In the genomic region with DNA sequence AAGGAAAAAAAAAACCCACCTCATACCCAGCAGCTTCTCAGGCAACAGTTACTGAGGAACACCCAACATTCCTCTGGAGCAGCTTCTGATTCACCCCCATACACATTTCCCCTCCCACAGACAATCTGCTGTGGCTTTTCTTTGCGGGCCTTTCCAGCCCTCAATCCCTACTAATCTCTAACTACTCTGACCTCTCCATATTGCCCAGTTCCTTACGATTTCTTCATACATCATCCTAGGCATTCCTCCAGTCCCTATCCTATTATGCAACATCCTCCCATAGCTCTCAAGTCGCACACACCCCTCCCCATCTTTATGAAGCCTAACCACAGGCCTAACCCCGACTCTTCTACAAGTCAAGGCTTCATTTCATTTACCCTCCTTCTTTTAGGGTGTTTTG, we compare ENCODE assay signal across 8 mouse cellular contexts. TPM values are rescaled to one million over a fixed set of nuclear protein-coding genes. Genes with fewer than 3 reads are reported as not detected.
DNase-seq lines count a peak whose midpoint lies in the region; ATAC-seq and TF ChIP-seq lines count a peak whose summit lies in the region.

No protein-coding gene starts in this region.

- ATAC-seq in lung, embryonic 14.5 days (ENCODE audit: insufficient read depth): no peak
- ATAC-seq in embryonic facial prominence, embryonic 12.5 days (ENCODE audit: insufficient number of reproducible peaks, insufficient read depth, low FRiP score, low TSS enrichment): no peak
- no peak for ATAC-seq in intestine, embryonic 14.5 days (replicated peaks; ENCODE audit: low FRiP score, low TSS enrichment, low read depth)
- ATAC-seq in midbrain, embryonic 16.5 days: no peak

- 33% methylated on average over 4 of the region's 4 CpGs for WGBS in lung, embryonic 14.5 days
- WGBS in embryonic facial prominence, embryonic 12.5 days: 69% methylated on average over 4 of the region's 4 CpGs
- 47% methylated on average over 4 of the region's 4 CpGs for WGBS in intestine, embryonic 14.5 days
- 78% methylated on average over 4 of the region's 4 CpGs for WGBS in midbrain, embryonic 16.5 days

- peak overlapping the region; percentile 83 for H3K9ac ChIP-seq in lung, embryonic 14.5 days
- H3K9ac ChIP-seq in embryonic facial prominence, embryonic 12.5 days: peak overlapping the region; percentile 94
- peak overlapping the region; percentile 80 for H3K9ac ChIP-seq in intestine, embryonic 14.5 days (ENCODE audit: low read length)
- H3K9ac ChIP-seq in midbrain, embryonic 16.5 days (ENCODE audit: low read depth, low read length): peak overlapping the region; percentile 82; the same call in 1 of the 2 replicates

- H3K36me3 ChIP-seq in lung, embryonic 14.5 days (ENCODE audit: insufficient read depth): peaks cover 4% of the 10 kb centered on the region
- H3K36me3 ChIP-seq in embryonic facial prominence, embryonic 12.5 days: no peaks in the 10 kb centered on the region
- H3K36me3 ChIP-seq in intestine, embryonic 14.5 days (ENCODE audit: control insufficient read depth, insufficient read depth, low read length): peaks cover 10% of the 10 kb centered on the region; the same call in 1 of the 2 replicates
- no peaks in the 10 kb centered on the region for H3K36me3 ChIP-seq in midbrain, embryonic 16.5 days (ENCODE audit: control insufficient read depth, insufficient read depth, low read length)

- no peaks in the 10 kb centered on the region for H3K27me3 ChIP-seq in lung, embryonic 14.5 days (ENCODE audit: insufficient read depth, low read length)
- no peaks in the 10 kb centered on the region for H3K27me3 ChIP-seq in embryonic facial prominence, embryonic 12.5 days
- no peaks in the 10 kb centered on the region for H3K27me3 ChIP-seq in intestine, embryonic 14.5 days (replicated peaks; ENCODE audit: control insufficient read depth, insufficient read depth, low read length)
- H3K27me3 ChIP-seq in midbrain, embryonic 16.5 days (ENCODE audit: control insufficient read depth, insufficient read depth, low read depth, low read length): no peaks in the 10 kb centered on the region

- TF ChIP-seq CTCF in lung, embryonic 14.5 days (IDR thresholded peaks at IDR 0.05; ENCODE audit: low read depth): no peak

- peak overlapping the region; percentile 79 for H3K4me2 ChIP-seq in lung, embryonic 14.5 days
- H3K4me2 ChIP-seq in embryonic facial prominence, embryonic 12.5 days (replicated peaks): peak overlapping the region; percentile 76
- H3K4me2 ChIP-seq in intestine, embryonic 14.5 days (ENCODE audit: low read length): peak overlapping the region; percentile 84
- peak overlapping the region; percentile 60 for H3K4me2 ChIP-seq in midbrain, embryonic 16.5 days (ENCODE audit: low read length)

- no peaks in the 10 kb centered on the region for H3K4me1 ChIP-seq in lung, embryonic 14.5 days (ENCODE audit: insufficient read depth)
- H3K4me1 ChIP-seq in embryonic facial prominence, embryonic 12.5 days: peaks cover 10% of the 10 kb centered on the region; the same call in 1 of the 2 replicates
- H3K4me1 ChIP-seq in intestine, embryonic 14.5 days (replicated peaks; ENCODE audit: control insufficient read depth, insufficient read depth, low read length): peaks cover 10% of the 10 kb centered on the region
- H3K4me1 ChIP-seq in midbrain, embryonic 16.5 days (ENCODE audit: control insufficient read depth, insufficient read depth, low read length): peaks cover 18% of the 10 kb centered on the region

- no peak for DNase-seq in lung, embryonic 14.5 days
- no peak for DNase-seq in lung, postnatal 36 days
- no peak for DNase-seq in intestine, embryonic 14.5 days (ENCODE audit: low spot score)
- DNase-seq in cerebellum, adult 9-11 months: no peak
- DNase-seq in urinary bladder, adult 2 months (ENCODE audit: low spot score): no peak
- no peak for DNase-seq in ovary, adult 18-20 months (ENCODE audit: low spot score)

- H3K4me3 ChIP-seq in lung, embryonic 14.5 days (ENCODE audit: low read depth, low read length): peak overlapping the region; percentile 74
- H3K4me3 ChIP-seq in embryonic facial prominence, embryonic 12.5 days: peak overlapping the region; percentile 98
- H3K4me3 ChIP-seq in intestine, embryonic 14.5 days (ENCODE audit: low read depth, low read length): peak overlapping the region; percentile 85
- peak overlapping the region; percentile 65 for H3K4me3 ChIP-seq in midbrain, embryonic 16.5 days (ENCODE audit: low read depth, low read length)

- no peaks in the 10 kb centered on the region for H3K9me3 ChIP-seq in lung, embryonic 14.5 days (ENCODE audit: low read depth, low read length)
- H3K9me3 ChIP-seq in embryonic facial prominence, embryonic 12.5 days: no peaks in the 10 kb centered on the region
- no peaks in the 10 kb centered on the region for H3K9me3 ChIP-seq in intestine, embryonic 14.5 days (ENCODE audit: control insufficient read depth, low read length)
- no peaks in the 10 kb centered on the region for H3K9me3 ChIP-seq in midbrain, embryonic 16.5 days (replicated peaks; ENCODE audit: control insufficient read depth, low read length, poor library complexity, severe bottlenecking)

- H3K27ac ChIP-seq in lung, embryonic 14.5 days (ENCODE audit: low read depth): no peak overlapping the region
- no peak overlapping the region for H3K27ac ChIP-seq in embryonic facial prominence, embryonic 12.5 days
- no peak overlapping the region for H3K27ac ChIP-seq in intestine, embryonic 14.5 days (ENCODE audit: low read depth)
- H3K27ac ChIP-seq in midbrain, embryonic 16.5 days (ENCODE audit: low read length): no peak overlapping the region

RNA-seq across cellular contexts. Expression of a gene that starts 1.6 kb away (rescaled TPM):
- polyA plus RNA-seq in lung, embryonic 14.5 days (2014; fragmentation: Nextera tagmentation; extraction: Ambion mirVana): 12.2 and 13.6 TPM in 2 replicates
- 24.4 and 24.9 TPM in 2 replicates for polyA plus RNA-seq in embryonic facial prominence, embryonic 12.5 days (2016; fragmentation: Nextera tagmentation; extraction: Ambion mirVana)
- 12.5 and 16.0 TPM in 2 replicates for polyA plus RNA-seq in intestine, embryonic 14.5 days (2014; fragmentation: Nextera tagmentation; extraction: Ambion mirVana)
- 15.0 and 17.0 TPM in 2 replicates for polyA plus RNA-seq in midbrain, embryonic 16.5 days (2015; fragmentation: Nextera tagmentation; extraction: Ambion mirVana)
- polyA plus RNA-seq in urinary bladder, adult 2 months (2012; rRNA removed): 27.2 and 28.2 TPM in 2 replicates

RNA-seq across cellular contexts. Expression of a gene that starts 5.7 kb away (rescaled TPM):
- polyA plus RNA-seq in lung, embryonic 14.5 days (2014; fragmentation: Nextera tagmentation; extraction: Ambion mirVana): 167 and 170 TPM in 2 replicates
- 221 and 227 TPM in 2 replicates for polyA plus RNA-seq in embryonic facial prominence, embryonic 12.5 days (2016; fragmentation: Nextera tagmentation; extraction: Ambion mirVana)
- polyA plus RNA-seq in intestine, embryonic 14.5 days (2014; fragmentation: Nextera tagmentation; extraction: Ambion mirVana): 143 and 149 TPM in 2 replicates
- 170 and 184 TPM in 2 replicates for polyA plus RNA-seq in midbrain, embryonic 16.5 days (2015; fragmentation: Nextera tagmentation; extraction: Ambion mirVana)
- 70.9 and 76.2 TPM in 2 replicates for polyA plus RNA-seq in urinary bladder, adult 2 months (2012; rRNA removed)

RNA-seq across cellular contexts. Expression of a gene that starts 19.2 kb away (rescaled TPM):
- polyA plus RNA-seq in lung, embryonic 14.5 days (2014; fragmentation: Nextera tagmentation; extraction: Ambion mirVana): 1.2 and 1.9 TPM in 2 replicates
- polyA plus RNA-seq in embryonic facial prominence, embryonic 12.5 days (2016; fragmentation: Nextera tagmentation; extraction: Ambion mirVana): 0.57 and 1.0 TPM in 2 replicates
- polyA plus RNA-seq in intestine, embryonic 14.5 days (2014; fragmentation: Nextera tagmentation; extraction: Ambion mirVana): 0.91 and 1.7 TPM in 2 replicates
- 1.1 TPM in 2 replicates for polyA plus RNA-seq in midbrain, embryonic 16.5 days (2015; fragmentation: Nextera tagmentation; extraction: Ambion mirVana)
- 1.2 and 1.5 TPM in 2 replicates for polyA plus RNA-seq in urinary bladder, adult 2 months (2012; rRNA removed)

RNA-seq across cellular contexts. Expression of a gene that starts 28.7 kb away (rescaled TPM):
- polyA plus RNA-seq in lung, embryonic 14.5 days (2014; fragmentation: Nextera tagmentation; extraction: Ambion mirVana): 62.7 and 67.9 TPM in 2 replicates
- polyA plus RNA-seq in embryonic facial prominence, embryonic 12.5 days (2016; fragmentation: Nextera tagmentation; extraction: Ambion mirVana): 73.4 and 75.0 TPM in 2 replicates
- polyA plus RNA-seq in intestine, embryonic 14.5 days (2014; fragmentation: Nextera tagmentation; extraction: Ambion mirVana): 70.3 and 72.9 TPM in 2 replicates
- polyA plus RNA-seq in midbrain, embryonic 16.5 days (2015; fragmentation: Nextera tagmentation; extraction: Ambion mirVana): 79.5 and 79.8 TPM in 2 replicates
- 84.2 and 90.2 TPM in 2 replicates for polyA plus RNA-seq in urinary bladder, adult 2 months (2012; rRNA removed)

RNA-seq across cellular contexts. Expression of a gene that starts 28.8 kb away (rescaled TPM):
- polyA plus RNA-seq in lung, embryonic 14.5 days (2014; fragmentation: Nextera tagmentation; extraction: Ambion mirVana): 8.2 and 9.4 TPM in 2 replicates
- polyA plus RNA-seq in embryonic facial prominence, embryonic 12.5 days (2016; fragmentation: Nextera tagmentation; extraction: Ambion mirVana): 18.2 and 19.4 TPM in 2 replicates
- 8.0 and 10.1 TPM in 2 replicates for polyA plus RNA-seq in intestine, embryonic 14.5 days (2014; fragmentation: Nextera tagmentation; extraction: Ambion mirVana)
- 53.8 and 57.6 TPM in 2 replicates for polyA plus RNA-seq in midbrain, embryonic 16.5 days (2015; fragmentation: Nextera tagmentation; extraction: Ambion mirVana)
- polyA plus RNA-seq in urinary bladder, adult 2 months (2012; rRNA removed): 10.4 and 11.0 TPM in 2 replicates
